Mouse (Mus musculus) neural tube, embryonic 10.5 days (tissue): ENCODE measurements around the gene Zbtb39.

Experiments
- DNase-seq: peaks from one replicate; pipeline ENCODE4 v3.0.0-alpha.2; 2017; ENCODE audit warnings: low spot score; ENCODE audit errors: extremely low spot score

Zbtb39 gene

DNA sequence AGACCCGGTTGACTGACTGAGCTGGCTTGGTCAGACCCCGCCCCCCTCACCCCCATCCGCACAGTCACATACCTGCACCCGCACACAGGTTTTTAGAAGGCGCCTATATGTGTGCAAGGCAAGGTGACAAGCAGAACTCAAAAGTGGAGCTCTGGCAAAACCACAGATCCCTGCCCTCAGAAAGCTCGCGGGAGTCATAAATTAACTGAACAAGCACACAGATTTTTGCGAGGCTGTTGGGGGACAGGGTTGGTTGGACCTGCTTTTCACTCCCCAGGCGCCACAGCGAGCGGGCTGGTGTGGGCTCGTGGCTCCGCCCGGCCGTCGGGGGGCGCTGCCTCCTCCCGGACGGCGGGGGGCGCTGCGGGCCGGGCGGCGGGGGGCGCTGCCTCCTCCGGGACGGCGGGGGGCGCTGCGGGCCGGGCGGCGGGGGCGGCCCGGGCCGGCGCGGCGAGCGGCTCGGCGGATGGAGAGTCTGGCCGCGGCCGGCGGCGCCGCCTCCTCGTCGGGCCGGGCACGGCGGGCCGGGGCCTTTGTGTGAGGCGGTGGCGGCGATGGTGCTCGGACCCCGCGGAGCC lies at the start of gene Zbtb39:
TSS of gene Zbtb39 (plus strand) at position 456 of the 578 bp plus-strand sequence.
- DNase-seq = peak; percentile 79

GRCm38 (mm10) chr10:127691053-127691452 lies 48.3 kb upstream of the Zbtb39 start:
- DNase-seq = no peak

DNA sequence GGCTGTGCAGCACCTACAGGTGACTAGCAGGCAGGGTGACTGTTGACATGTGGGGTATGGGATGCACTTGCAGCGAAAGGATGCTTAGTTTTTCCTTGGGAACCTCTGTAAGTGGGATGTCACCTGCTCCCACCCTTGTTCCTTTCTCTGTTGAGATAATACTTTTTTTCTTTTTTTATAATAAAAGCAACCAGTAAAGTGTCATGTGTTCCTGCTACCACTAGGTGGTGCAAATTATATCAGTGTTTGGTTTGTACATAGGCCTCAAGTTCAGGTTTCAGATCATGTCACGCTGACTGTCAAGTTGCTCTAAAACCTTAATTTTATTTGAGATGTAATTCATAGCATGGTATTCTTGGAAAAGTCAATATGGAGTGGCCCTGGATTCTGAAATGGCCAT lies 44.7 kb upstream of the Zbtb39 start:
- no peak for DNase-seq

GRCm38 (mm10) chr10:127695775-127696174 lies 43.6 kb upstream of the Zbtb39 start:
- no peak for DNase-seq

DNA sequence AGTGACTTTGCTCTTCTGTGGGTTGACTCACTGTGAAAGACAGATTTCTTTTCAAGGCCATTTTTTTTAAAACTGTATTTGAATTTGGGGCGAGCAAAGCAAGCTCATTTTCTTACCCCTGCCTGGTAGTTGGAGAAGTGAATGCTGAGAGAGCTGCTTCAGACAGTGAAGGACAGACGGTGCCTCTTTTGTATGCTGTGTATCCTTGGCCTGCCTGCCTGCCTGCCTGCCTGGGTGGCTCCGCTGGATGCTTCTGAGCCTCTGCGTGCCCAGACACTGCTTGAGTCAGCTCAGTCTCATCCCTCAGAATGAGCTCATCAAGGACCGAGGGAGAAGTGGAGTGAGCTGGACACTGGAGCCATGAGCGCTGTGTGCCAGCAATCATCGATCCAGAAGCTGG lies 40.4 kb upstream of the Zbtb39 start:
- no peak for DNase-seq

DNA sequence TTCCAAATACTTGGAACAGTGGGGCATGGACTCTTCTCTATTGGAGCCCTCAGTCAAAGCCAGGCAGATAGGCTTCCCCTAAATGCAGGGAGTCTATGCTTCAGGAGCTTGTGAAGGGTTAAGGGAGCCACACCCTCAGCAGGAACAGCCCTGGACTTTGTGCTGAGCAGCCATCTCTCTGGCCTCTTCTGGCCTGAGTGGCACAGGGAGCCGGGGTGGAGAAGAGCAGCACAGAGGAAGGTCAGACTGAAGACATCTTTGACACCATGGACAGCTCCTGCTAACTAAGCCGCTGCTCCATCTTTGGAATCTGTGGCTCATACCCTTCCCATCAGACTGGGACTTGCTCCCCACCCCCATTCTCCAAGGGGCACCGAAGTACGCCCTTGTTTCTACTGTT lies 36.0 kb upstream of the Zbtb39 start:
- no peak for DNase-seq

- DNase-seq = no peak
Measured at GRCm38 (mm10) chr10:127704293-127704692, 35.0 kb upstream of the Zbtb39 start.

DNA sequence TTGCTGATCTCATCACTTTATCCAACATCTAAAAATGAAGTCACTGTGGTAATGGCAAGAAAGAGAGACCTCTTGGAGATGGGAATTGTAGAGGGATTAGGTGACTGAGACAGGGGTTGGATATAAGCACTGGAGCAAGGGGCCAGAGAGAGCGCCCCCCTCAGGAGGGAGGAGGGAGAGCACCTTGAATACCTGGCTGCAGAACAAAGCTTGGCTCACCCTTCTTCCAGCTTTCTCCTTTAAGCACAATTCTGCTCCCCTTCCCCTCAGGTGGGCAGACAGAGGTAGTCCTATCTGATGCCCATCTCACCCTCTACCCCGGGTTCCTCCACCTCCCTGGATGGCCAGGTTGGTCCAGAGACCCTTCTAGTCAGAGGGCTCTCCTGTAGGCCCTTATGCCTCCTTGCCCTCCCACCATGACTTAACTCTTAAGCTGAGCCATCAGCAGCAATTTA lies 34.5 kb upstream of the Zbtb39 start, which contains the start of gene Myo1a:
TSS of gene Myo1a (plus strand) at position 405 of the 455 bp plus-strand sequence.
- DNase-seq = no peak

- DNase-seq = no peak
Measured at GRCm38 (mm10) chr10:127705783-127706182, 33.6 kb upstream of the Zbtb39 start.

GRCm38 (mm10) chr10:127707721-127708120 lies 31.6 kb upstream of the Zbtb39 start:
- no peak for DNase-seq

DNA sequence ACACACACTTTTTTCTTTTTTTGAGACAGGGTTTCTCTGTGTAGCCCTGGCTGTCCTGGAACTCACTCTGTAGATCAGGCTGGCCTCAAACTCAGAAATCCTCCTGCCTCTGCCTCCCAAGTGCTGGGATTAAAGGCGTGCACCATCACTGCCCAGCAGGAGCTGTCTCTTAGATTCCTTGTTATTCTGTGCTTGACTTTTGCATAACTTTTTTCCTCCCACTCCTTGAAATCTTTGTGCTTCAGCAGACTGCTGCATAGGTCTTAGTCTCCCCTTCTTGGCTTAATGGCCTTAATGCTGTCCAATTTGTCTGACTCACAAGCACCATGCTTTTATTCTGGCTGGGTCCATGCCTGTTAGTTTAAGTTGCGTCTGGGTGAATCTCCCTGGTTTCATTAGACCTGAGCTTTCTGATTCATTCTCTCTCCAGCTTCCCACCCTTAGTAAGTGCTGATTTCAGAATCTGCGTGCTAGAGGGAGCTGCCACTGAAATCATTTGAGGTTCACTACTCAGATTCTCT lies 30.4 kb upstream of the Zbtb39 start:
- no peak for DNase-seq

GRCm38 (mm10) chr10:127710331-127710730 lies 29.0 kb upstream of the Zbtb39 start:
- no peak for DNase-seq

DNA sequence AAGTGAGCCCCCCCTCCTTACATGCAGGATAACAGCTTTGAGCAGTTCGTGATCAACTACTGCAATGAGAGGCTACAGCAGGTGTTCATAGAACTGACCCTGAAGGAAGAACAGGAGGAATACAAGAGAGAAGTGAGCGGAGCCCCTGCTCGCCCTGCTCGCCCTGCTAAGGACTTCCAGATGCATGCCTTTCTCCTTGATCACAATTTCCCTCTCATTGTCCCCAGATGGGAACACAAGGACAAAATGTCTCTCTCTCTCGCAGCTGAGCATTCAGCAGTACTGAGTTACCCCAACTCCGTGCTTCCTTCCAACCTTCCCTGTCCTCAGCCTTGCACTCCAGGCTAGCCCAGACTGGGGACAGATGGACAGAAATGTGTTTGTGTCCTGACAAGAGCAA lies 26.6 kb upstream of the Zbtb39 start:
- DNase-seq = no peak

DNA sequence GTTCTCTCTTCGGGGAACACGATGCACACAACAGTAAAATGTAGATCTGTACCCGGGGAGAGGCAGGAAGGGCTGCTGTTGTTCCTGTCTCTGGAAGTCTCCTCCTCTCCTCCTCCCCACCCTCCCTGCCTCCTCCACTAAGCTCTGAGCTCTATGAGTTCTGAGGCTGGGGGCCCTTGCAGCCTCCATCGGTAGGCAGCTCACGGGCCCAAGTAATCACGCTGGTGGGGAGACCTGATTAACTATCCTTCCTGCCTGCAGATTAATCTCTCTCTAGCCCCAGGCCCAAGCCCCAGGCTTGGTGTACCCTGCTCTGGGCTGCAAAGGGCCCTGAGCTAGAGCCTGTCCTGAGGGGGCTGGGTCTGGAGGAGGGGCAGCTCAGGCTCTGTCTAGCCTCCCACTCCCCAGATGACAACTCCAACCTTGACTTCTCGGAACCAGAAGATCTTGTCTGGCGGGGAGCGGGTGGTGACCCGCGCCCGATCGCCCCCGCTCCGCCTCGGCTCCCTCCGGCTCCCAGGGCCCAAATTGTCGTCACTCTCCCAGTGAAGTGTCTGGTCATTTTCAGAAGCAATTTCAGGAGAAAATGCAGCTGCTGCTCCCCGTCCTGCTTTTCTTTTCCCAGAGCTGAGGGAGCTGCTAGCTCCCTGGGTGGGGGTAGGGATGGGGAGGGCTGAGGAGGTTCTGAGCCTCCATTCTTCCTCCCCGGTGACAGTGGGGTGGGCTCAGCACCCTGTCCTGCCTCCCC lies 17.5 kb upstream of the Zbtb39 start:
- no peak for DNase-seq

GRCm38 (mm10) chr10:127724178-127724577 lies 15.2 kb upstream of the Zbtb39 start, which contains the start of gene Tac2:
Gene Tac2 (plus strand): TSS chr10:127724478.
- no peak for DNase-seq

- DNase-seq = no peak
Measured at GRCm38 (mm10) chr10:127725136-127725535, 14.2 kb upstream of the Zbtb39 start.

DNA sequence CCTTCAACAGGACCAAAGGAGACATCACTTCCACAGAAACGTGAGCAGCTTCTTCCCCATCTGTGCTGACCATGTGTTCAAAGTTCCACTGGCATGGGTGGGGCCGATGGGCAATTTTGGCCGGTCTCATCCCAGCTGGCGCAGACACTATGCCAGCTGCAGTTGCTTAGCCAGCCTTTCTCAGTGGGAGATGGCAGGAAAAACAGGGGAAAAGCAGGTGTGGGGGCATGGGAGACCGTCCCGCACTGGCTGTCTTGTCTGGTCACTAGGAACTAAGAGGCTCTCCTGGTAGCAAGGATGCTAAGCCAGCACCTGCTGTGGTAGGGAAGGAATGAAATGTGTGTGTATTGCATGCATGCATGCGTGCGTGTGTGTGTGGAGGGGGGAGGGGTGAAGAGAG lies 10.9 kb upstream of the Zbtb39 start:
- DNase-seq = no peak

GRCm38 (mm10) chr10:127730285-127730932 lies 8.9 kb upstream of the Zbtb39 start:
- no peak for DNase-seq

GRCm38 (mm10) chr10:127730933-127731310 lies 8.4 kb upstream of the Zbtb39 start:
- no peak for DNase-seq

- DNase-seq = no peak
Measured at GRCm38 (mm10) chr10:127731397-127731796, 7.9 kb upstream of the Zbtb39 start.

- DNase-seq = no peak
Measured at GRCm38 (mm10) chr10:127734434-127734833, 4.9 kb upstream of the Zbtb39 start.

DNA sequence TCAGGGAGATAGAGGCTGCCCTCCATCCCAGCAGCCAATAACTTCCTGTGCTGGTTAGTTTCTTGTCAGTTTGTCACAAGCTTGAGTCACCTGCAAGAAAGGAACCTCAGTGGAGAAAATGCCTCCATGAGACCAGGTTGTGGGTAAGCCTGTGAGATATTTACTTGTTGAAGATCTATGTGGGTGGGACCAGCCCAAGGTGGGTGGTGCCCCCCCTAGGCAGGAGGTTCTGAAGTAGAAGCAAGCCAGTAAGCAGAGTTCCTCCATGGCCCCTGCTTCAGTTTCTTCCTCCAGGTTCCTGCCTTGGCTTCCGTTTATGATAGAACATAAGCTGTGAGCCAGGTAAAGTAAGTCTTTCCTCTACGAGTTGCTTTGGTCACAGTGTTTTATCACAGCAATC lies 3.1 kb upstream of the Zbtb39 start:
- no peak for DNase-seq
